Mouse (Mus musculus) spleen, adult 2 months (tissue): ENCODE measurements around the gene Gm9508. TPM values are rescaled to one million over a fixed set of nuclear protein-coding genes. Genes with fewer than 3 reads are reported as not detected.

Source experiments
- DNase-seq, 2 experiments: peaks; one replicate each; pipeline versions ENCODE4 v3.0.0 to v3.0.0-alpha.2; 2012 to 2021; ENCODE audit warnings: low spot score in 2 of 2, low read depth in 1 of 2
- H3K27ac ChIP-seq: fragments of 200-500 bp; 2 replicates; pipeline ENCODE4 v1.5.1; 2012; ENCODE audit warnings: low read length, inconsistent platforms; ENCODE audit not compliant: insufficient read depth
- H3K27me3 ChIP-seq: fragments of 200-500 bp; 2 replicates; pipeline ENCODE4 v1.6.1; 2012; ENCODE audit warnings: mild to moderate bottlenecking, moderate library complexity, low read length, inconsistent platforms; ENCODE audit not compliant: control insufficient read depth, insufficient read depth
- H3K36me3 ChIP-seq: fragments of 200-500 bp; 2 replicates; pipeline ENCODE4 v1.6.1; 2012; ENCODE audit warnings: mild to moderate bottlenecking, low read length, inconsistent platforms; ENCODE audit not compliant: control insufficient read depth, insufficient read depth
- H3K4me1 ChIP-seq: fragments of 200-500 bp; 2 replicates; pipeline ENCODE4 v1.6.1; 2011; ENCODE audit warnings: inconsistent platforms; ENCODE audit not compliant: control insufficient read depth, insufficient read depth, insufficient read length
- H3K4me3 ChIP-seq: fragments of 200-500 bp; 2 replicates; pipeline ENCODE4 v1.5.1; 2011; ENCODE audit warnings: mild to moderate bottlenecking, inconsistent platforms; ENCODE audit not compliant: insufficient read depth, insufficient read length; ENCODE audit errors: extremely low read depth
- CTCF ChIP-seq: fragments of 200-500 bp; IDR thresholded peaks from 2 replicates; pipeline ENCODE4 v1.5.1; 2011; ENCODE audit warnings: mild to moderate bottlenecking, inconsistent platforms; ENCODE audit not compliant: insufficient read depth, insufficient read length, insufficient replicate concordance; ENCODE audit errors: extremely low read depth
- POLR2A ChIP-seq: fragments of 200-500 bp; IDR thresholded peaks from 2 replicates; pipeline ENCODE4 v1.6.1; 2011; ENCODE audit warnings: low read depth, low read length, inconsistent platforms
- WGBS: fragments of 180-500 bp; shearing (Covaris S2); methylation state at CpG from one replicate; pipeline ENCODE4 v1.1.7; 2018; 5-methylcytosine and 5-hydroxymethylcytosine counted together
- polyA plus RNA-seq: library from polyadenylated mRNA; depleted of rRNA; stranded (reverse); fragments of >200 nt; gene quantifications from 2 replicates; pipeline ENCODE4 v1.2.3, GENCODE M21; 2012

The Gm9508 gene
- polyA plus RNA-seq, 1 experiment: not detected

DNA sequence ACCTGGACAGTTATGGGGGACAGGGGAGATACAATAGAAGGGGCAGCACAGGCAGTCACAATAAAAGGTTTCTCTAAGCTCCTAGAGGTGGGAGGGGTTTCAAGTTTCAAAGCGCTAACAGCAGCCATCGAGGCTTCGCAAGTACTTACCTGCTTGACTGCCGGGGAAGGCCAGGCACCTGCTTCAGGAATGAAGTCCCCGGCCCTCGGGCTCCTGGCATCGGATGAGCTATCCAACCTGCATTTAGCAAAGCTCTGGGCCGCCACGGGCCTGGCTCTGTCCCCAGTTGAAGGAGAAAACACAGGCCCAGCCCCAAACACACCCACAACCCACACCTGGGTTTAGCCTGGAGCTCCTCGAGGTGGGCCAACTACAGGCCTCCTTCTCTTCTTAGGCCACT, 10.0 kb downstream of the Gm9508 start:
- no peak for DNase-seq
- H3K27ac ChIP-seq: no peak overlapping the region

DNA sequence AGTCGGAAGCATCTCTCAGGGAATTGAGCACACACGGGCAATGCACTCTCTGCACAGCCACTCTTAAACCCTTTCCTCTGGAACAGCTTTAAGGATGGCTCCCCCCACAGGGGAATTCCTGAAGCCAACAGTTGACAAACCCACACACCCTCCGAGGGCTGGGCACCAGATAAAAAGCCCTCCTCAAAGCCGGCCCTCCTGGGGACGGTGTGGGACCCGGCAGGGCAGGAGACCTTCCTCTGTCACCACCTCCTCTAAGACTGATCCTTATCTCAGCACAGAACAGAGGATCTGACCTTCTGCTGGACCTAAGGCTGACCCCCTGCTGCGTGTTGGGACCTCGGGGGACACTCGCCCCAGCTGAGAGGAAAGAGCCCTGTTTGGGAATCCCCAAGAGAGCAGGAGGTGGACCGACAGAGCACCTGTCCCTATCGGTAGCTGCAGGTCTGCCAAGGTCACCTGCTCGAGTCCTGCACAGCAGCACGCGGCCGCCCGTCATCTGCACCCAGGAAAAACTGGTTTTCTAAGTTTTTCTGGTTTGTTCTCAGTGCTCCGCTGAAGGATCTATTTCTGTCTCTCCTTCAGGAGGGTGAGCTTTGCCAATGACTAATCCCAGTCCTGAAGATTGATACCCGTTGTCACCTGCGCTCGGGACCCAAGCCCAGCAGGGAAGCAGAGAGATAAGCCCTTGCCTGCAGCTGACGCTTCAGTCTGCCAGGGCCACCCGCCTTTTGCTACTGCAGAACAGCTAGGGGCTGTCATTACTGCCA, 11.0 kb downstream of the Gm9508 start, which contains the start of gene Tspear:
Tspear (plus strand) TSS at position 675 of the 770 bp plus-strand sequence.
- no peak within 1 kb of the TSS for H3K4me3 ChIP-seq
- peaks cover 2% of the 10 kb centered on the region; the same call in 1 of the 2 replicates for H3K27me3 ChIP-seq
- H3K27ac ChIP-seq: no peak within 1 kb of the TSS
- TF ChIP-seq POLR2A (no peak), CTCF (no peak)
- H3K36me3 ChIP-seq: no peaks in the 10 kb centered on the region
- no peaks in the 10 kb centered on the region for H3K4me1 ChIP-seq
- WGBS: 17% methylated on average over 22 of the region's 22 CpGs
- DNase-seq: no peak

More for the DNA sequence above, 10.0 kb downstream of the Gm9508 start:
- H3K36me3 ChIP-seq: no peaks in the 10 kb centered on the region
- no peaks in the 10 kb centered on the region for H3K4me1 ChIP-seq
- TF ChIP-seq POLR2A (no peak), CTCF (no peak)
- WGBS: 53% methylated on average over 10 of the region's 10 CpGs
- H3K27me3 ChIP-seq: peaks cover 2% of the 10 kb centered on the region; the same call in 1 of the 2 replicates
- no peak overlapping the region for H3K4me3 ChIP-seq

DNA sequence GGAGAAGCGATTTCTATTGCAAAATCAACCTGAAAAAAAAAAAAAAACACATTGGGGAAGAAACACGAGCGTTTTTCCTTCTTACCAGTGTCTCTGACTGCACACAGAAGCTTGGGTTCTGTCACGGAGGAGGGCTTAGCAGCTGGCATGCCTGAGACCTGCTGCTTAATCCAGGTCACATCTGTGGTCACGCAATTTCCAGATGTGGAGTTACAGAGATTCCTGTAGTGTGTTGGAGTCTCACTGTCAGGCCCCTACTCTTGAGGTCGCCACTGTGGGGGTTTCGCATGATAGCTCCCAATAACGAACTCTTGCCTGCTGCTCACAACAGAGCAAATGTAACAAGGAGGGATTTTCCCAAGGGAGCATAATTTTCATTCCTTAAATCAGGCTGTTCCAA, 12.9 kb downstream of the Gm9508 start:
- TF ChIP-seq POLR2A (no peak), CTCF (no peak)
- DNase-seq: no peak
- H3K27me3 ChIP-seq: peaks cover 2% of the 10 kb centered on the region; the same call in 1 of the 2 replicates
- no peak overlapping the region for H3K4me3 ChIP-seq
- no peak overlapping the region for H3K27ac ChIP-seq
- no peaks in the 10 kb centered on the region for H3K4me1 ChIP-seq
- 30% methylated on average over 8 of the region's 8 CpGs for WGBS
- no peaks in the 10 kb centered on the region for H3K36me3 ChIP-seq

DNA sequence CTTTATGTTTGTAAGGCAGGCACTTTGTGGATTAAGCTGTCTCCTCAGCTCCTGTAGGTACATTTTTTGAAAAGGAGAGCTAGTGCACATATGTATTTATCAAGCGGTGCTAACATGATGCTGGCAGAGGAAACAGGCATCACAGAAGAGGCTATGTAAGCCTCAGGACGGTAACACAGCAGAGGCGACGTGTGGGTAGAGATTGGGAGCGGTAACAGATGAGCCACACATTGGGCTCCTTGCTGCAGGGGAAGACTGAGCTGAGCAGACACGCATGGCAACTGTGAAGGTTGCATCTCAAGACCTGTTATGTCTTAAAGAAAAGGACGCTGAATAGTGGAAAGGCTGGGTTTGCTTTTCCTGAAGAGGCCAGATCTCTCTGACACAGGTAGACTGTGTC, 14.0 kb downstream of the Gm9508 start:
- H3K27me3 ChIP-seq: peaks cover 2% of the 10 kb centered on the region; the same call in 1 of the 2 replicates
- H3K4me1 ChIP-seq: no peaks in the 10 kb centered on the region
- no peak overlapping the region for H3K4me3 ChIP-seq
- WGBS: 79% methylated on average over 7 of the region's 7 CpGs
- no peaks in the 10 kb centered on the region for H3K36me3 ChIP-seq
- no peak for TF ChIP-seq CTCF
- TF ChIP-seq POLR2A: no peak
- DNase-seq: no peak
- no peak overlapping the region for H3K27ac ChIP-seq

DNA sequence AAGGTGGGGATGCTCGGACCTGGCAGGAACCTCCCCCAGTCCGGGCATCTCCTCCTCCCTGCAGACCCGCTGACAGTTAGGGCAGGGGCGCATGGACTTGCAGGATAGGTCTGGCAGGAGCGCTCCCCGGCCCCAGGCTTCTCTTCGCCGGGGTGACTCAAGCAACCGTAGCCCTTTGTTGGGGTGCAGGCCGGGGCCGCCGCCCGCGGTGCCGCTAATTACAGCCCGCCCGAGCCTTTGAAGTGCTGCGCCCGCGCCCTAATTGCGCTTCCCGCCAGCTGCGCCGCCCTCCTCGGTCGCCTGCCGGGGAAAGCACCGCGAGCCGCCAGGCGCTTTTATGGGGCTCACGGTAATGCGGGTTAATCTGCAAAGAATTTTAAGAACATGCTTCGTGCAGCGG, 19.5 kb downstream of the Gm9508 start:
- Histone ChIP-seq H3K36me3 (no peaks in the 10 kb centered on the region), H3K4me3 (no peak overlapping the region), H3K4me1 (peaks cover 8% of the 10 kb centered on the region; the same call in 1 of the 2 replicates), H3K27me3 (peaks cover 6% of the 10 kb centered on the region; the same call in 1 of the 2 replicates), H3K27ac (no peak overlapping the region)
- DNase-seq: no peak
- TF ChIP-seq POLR2A: no peak
- WGBS: 2% methylated on average over 35 of the region's 35 CpGs

DNA sequence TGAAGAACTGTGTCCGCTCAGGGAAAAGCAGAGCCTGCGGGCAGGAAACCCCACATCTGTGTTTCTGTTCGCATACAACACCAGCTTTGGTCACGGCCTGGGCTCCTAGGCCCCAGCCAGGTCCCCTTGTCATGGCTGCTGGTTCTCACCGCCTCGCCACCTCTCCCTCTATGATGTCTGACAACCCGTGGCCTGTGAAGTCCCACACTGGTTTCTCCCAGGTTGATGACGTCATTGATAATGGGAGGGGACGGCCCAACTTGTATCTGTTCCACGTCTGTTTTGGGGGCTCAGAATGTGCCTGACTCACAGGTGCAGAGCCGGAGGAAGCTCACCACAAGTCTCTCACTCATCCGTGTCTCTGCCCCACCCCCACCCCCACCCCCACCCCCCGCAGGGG, 23.3 kb downstream of the Gm9508 start:
- H3K36me3 ChIP-seq: no peaks in the 10 kb centered on the region
- peak; percentile 18 to 55 for DNase-seq
- no peak for TF ChIP-seq CTCF
- no peak for TF ChIP-seq POLR2A
- H3K4me1 ChIP-seq: peaks cover 8% of the 10 kb centered on the region; the same call in 1 of the 2 replicates
- H3K27me3 ChIP-seq: peaks cover 6% of the 10 kb centered on the region; the same call in 1 of the 2 replicates
- no peak overlapping the region for H3K4me3 ChIP-seq
- H3K27ac ChIP-seq: no peak overlapping the region
- WGBS: 35% methylated on average over 13 of the region's 13 CpGs

DNA sequence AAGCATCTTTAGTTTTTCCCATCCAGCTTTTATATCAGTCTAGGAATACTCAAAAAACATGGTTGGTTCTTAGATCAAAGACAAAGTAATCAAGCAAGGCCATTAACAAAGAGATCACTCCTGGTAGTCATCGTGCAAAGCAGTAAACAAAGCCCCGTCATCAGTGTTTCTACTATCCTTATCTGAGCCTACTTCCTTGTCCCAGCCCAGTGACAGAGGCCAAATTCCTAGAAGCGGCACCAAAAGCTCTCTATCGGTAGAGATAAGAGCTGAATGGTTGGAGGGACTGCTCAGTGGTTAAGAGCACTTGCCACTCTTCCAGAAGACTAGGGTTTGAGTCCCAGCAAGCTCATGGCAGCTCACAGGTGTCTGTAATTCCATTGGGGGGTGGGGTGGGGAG, 25.5 kb downstream of the Gm9508 start:
- DNase-seq: no peak
- no peaks in the 10 kb centered on the region for H3K36me3 ChIP-seq
- 52% methylated on average over 4 of the region's 4 CpGs for WGBS
- no peak overlapping the region for H3K4me3 ChIP-seq
- no peak overlapping the region for H3K27ac ChIP-seq
- no peaks in the 10 kb centered on the region for H3K27me3 ChIP-seq
- TF ChIP-seq POLR2A (no peak), CTCF (no peak)
- H3K4me1 ChIP-seq: peaks cover 8% of the 10 kb centered on the region; the same call in 1 of the 2 replicates
